Mouse (Mus musculus) limb, embryonic 13.5 days (tissue): ENCODE data around the gene Ndufs7. TPM values are rescaled to one million over a fixed set of nuclear protein-coding genes. Genes with fewer than 3 reads are reported as not detected.
A peak's percentile ranks its signal among the peaks of the same experiment; 100 is the strongest.

Experiments used
- ATAC-seq: fragments of 200-750 bp; cut with Nextera tagmentation; 2 replicates; pipeline ENCODE4 v1.8.0; 2017; ENCODE audit warnings: low read depth, moderate number of reproducible peaks, moderate TSS enrichment; ENCODE audit not compliant: low FRiP score
- H3K27ac ChIP-seq: fragments of 300-500 bp; sonication (generic); 2 replicates; pipeline ENCODE4 v1.5.1; 2015; ENCODE audit warnings: inconsistent platforms, mild to moderate bottlenecking, moderate library complexity
- H3K27me3 ChIP-seq: fragments of 300-500 bp; sonication (generic); 2 replicates; pipeline ENCODE4 v1.6.1; 2015; ENCODE audit warnings: mild to moderate bottlenecking, inconsistent platforms
- H3K36me3 ChIP-seq: fragments of 300-500 bp; sonication (generic); 2 replicates; pipeline ENCODE4 v1.6.1; 2015; ENCODE audit warnings: inconsistent platforms, mild to moderate bottlenecking, moderate library complexity
- H3K4me1 ChIP-seq: fragments of 300-500 bp; sonication (generic); 2 replicates; pipeline ENCODE4 v1.6.1; 2015; ENCODE audit warnings: inconsistent platforms
- H3K4me2 ChIP-seq: fragments of 300-500 bp; sonication (generic); replicated peaks from 2 replicates; pipeline ENCODE4 v1.6.1; 2015; ENCODE audit warnings: inconsistent platforms, mild to moderate bottlenecking, moderate library complexity
- H3K4me3 ChIP-seq: fragments of 300-500 bp; sonication (generic); 2 replicates; pipeline ENCODE4 v1.5.1; 2015; ENCODE audit warnings: moderate library complexity, mild to moderate bottlenecking, inconsistent platforms
- H3K9ac ChIP-seq: fragments of 300-500 bp; sonication (generic); 2 replicates; pipeline ENCODE4 v1.6.1; 2015; ENCODE audit warnings: mild to moderate bottlenecking, inconsistent platforms
- H3K9me3 ChIP-seq: fragments of 300-500 bp; sonication (generic); 2 replicates; pipeline ENCODE4 v1.6.1; 2016; ENCODE audit warnings: inconsistent platforms
- WGBS: fragments of 180-500 bp; shearing (Covaris S2); methylation state at CpG from one replicate; pipeline ENCODE4 v1.1.7; 2015; 5-methylcytosine and 5-hydroxymethylcytosine counted together
- polyA plus RNA-seq: library from polyadenylated mRNA; unstranded; fragments of >200 nt; fragmentation: Nextera tagmentation; extraction: Ambion mirVana; gene quantifications from 2 replicates; pipeline ENCODE4 v1.2.1, GENCODE M21; 2015

Ndufs7 gene
- polyA plus RNA-seq, 1 experiment from 2014 or later = 298 TPM

- no peak overlapping the region for H3K27ac ChIP-seq
- peaks cover 31% of the 10 kb centered on the region for H3K4me1 ChIP-seq
- H3K4me3 ChIP-seq = peak overlapping the region; percentile 55; the same call in 1 of the 2 replicates
- H3K27me3 ChIP-seq = no peaks in the 10 kb centered on the region
- WGBS = 90% methylated on average over 14 of the region's 14 CpGs
- H3K4me2 ChIP-seq = peak overlapping the region; percentile 93
- no peaks in the 10 kb centered on the region for H3K9me3 ChIP-seq
- ATAC-seq = no peak
- H3K9ac ChIP-seq = peak overlapping the region; percentile 75
- H3K36me3 ChIP-seq = peaks cover 54% of the 10 kb centered on the region
Observed at GRCm38 (mm10) chr10:80258752-80259462, 10.0 kb downstream of the Ndufs7 start.

GRCm38 (mm10) chr10:80259463-80259805, 10.5 kb downstream of the Ndufs7 start:
- no peak for ATAC-seq
- Histone ChIP-seq H3K9ac (peak overlapping the region; percentile 75), H3K4me3 (peak overlapping the region; percentile 55)

GRCm38 (mm10) chr10:80259861-80260641, 11.1 kb downstream of the Ndufs7 start:
- H3K4me1 ChIP-seq = peaks cover 31% of the 10 kb centered on the region
- peak overlapping the region; percentile 75 for H3K9ac ChIP-seq
- ATAC-seq = no peak
- H3K9me3 ChIP-seq = no peaks in the 10 kb centered on the region
- peaks cover 43% of the 10 kb centered on the region for H3K36me3 ChIP-seq
- no peaks in the 10 kb centered on the region for H3K27me3 ChIP-seq
- H3K4me2 ChIP-seq = peak overlapping the region; percentile 93
- H3K4me3 ChIP-seq = peak overlapping the region; percentile 55
- H3K27ac ChIP-seq = peak overlapping the region; percentile 97
- WGBS = 7% methylated on average over 19 of the region's 19 CpGs

More at GRCm38 (mm10) chr10:80259463-80259805, 10.5 kb downstream of the Ndufs7 start:
- H3K4me1 ChIP-seq = peaks cover 31% of the 10 kb centered on the region
- H3K27me3 ChIP-seq = no peaks in the 10 kb centered on the region
- peak overlapping the region; percentile 93 for H3K4me2 ChIP-seq
- H3K9me3 ChIP-seq = no peaks in the 10 kb centered on the region
- 84% methylated on average over 6 of the region's 6 CpGs for WGBS
- no peak overlapping the region for H3K27ac ChIP-seq
- H3K36me3 ChIP-seq = peaks cover 49% of the 10 kb centered on the region

- Histone ChIP-seq H3K4me2 (peak within 1 kb of the TSS; percentile 93), H3K4me1 (peaks cover 36% of the 10 kb centered on the region), H3K4me3 (peak within 1 kb of the TSS; percentile 55), H3K36me3 (peaks cover 34% of the 10 kb centered on the region), H3K27ac (peak within 1 kb of the TSS; percentile 97), H3K27me3 (no peaks in the 10 kb centered on the region), H3K9me3 (no peaks in the 10 kb centered on the region), H3K9ac (peak within 1 kb of the TSS; percentile 75)
- under 1% methylated on average over 47 of the region's 49 CpGs for WGBS
- ATAC-seq = peak; percentile 92
Observed at GRCm38 (mm10) chr10:80260642-80261584, 12.0 kb downstream of the Ndufs7 start, which contains the start of the genes Gamt and Dazap1. Gene Gamt, minus strand, starts transcription at chr10:80261012. Gene Dazap1, plus strand, starts transcription at chr10:80261486.

- H3K4me2 ChIP-seq = peak overlapping the region; percentile 93
- peak; percentile 41 for ATAC-seq
Observed at GRCm38 (mm10) chr10:80261585-80261968, 12.7 kb downstream of the Ndufs7 start.

GRCm38 (mm10) chr10:80262169-80262568, 13.2 kb downstream of the Ndufs7 start:
- Histone ChIP-seq H3K36me3 (peaks cover 23% of the 10 kb centered on the region), H3K9ac (peak overlapping the region; percentile 43; the same call in 1 of the 2 replicates), H3K27me3 (no peaks in the 10 kb centered on the region), H3K9me3 (no peaks in the 10 kb centered on the region), H3K4me1 (peaks cover 48% of the 10 kb centered on the region), H3K27ac (peak overlapping the region; percentile 97), H3K4me2 (peak overlapping the region; percentile 93), H3K4me3 (peak overlapping the region; percentile 55)
- WGBS = 78% methylated on average over 12 of the region's 12 CpGs
- no peak for ATAC-seq

More at GRCm38 (mm10) chr10:80261585-80261968, 12.7 kb downstream of the Ndufs7 start:
- H3K4me3 ChIP-seq = peak overlapping the region; percentile 55
- H3K9ac ChIP-seq = peak overlapping the region; percentile 58
- H3K9me3 ChIP-seq = no peaks in the 10 kb centered on the region
- H3K27me3 ChIP-seq = no peaks in the 10 kb centered on the region
- H3K27ac ChIP-seq = peak overlapping the region; percentile 97
- H3K36me3 ChIP-seq = peaks cover 27% of the 10 kb centered on the region
- H3K4me1 ChIP-seq = peaks cover 42% of the 10 kb centered on the region
- under 1% methylated on average over 14 of the region's 14 CpGs for WGBS

- H3K9ac ChIP-seq = no peak overlapping the region
- H3K4me2 ChIP-seq = no peak overlapping the region
- peaks cover 25% of the 10 kb centered on the region for H3K36me3 ChIP-seq
- H3K27ac ChIP-seq = no peak overlapping the region
- no peak overlapping the region for H3K4me3 ChIP-seq
- ATAC-seq = no peak
- H3K9me3 ChIP-seq = no peaks in the 10 kb centered on the region
- 96% methylated on average over 10 of the region's 10 CpGs for WGBS
- peaks cover 55% of the 10 kb centered on the region for H3K4me1 ChIP-seq
- H3K27me3 ChIP-seq = no peaks in the 10 kb centered on the region
Observed at GRCm38 (mm10) chr10:80262776-80263365, 13.9 kb downstream of the Ndufs7 start.

GRCm38 (mm10) chr10:80264341-80265148, 15.6 kb downstream of the Ndufs7 start:
- Histone ChIP-seq H3K27ac (peak overlapping the region; percentile 67; the same call in 1 of the 2 replicates), H3K4me3 (peak overlapping the region; percentile 94), H3K4me1 (peaks cover 63% of the 10 kb centered on the region), H3K36me3 (peaks cover 20% of the 10 kb centered on the region), H3K9me3 (no peaks in the 10 kb centered on the region), H3K9ac (peak overlapping the region; percentile 98), H3K27me3 (no peaks in the 10 kb centered on the region), H3K4me2 (peak overlapping the region; percentile 87)
- ATAC-seq = peak; percentile 46
- WGBS = 1% methylated on average over 80 of the region's 81 CpGs

GRCm38 (mm10) chr10:80265149-80265486, 16.2 kb downstream of the Ndufs7 start:
- H3K4me2 ChIP-seq = peak overlapping the region; percentile 87
- H3K4me1 ChIP-seq = peaks cover 60% of the 10 kb centered on the region
- ATAC-seq = no peak
- H3K9ac ChIP-seq = peak overlapping the region; percentile 98
- H3K4me3 ChIP-seq = peak overlapping the region; percentile 94
- no peaks in the 10 kb centered on the region for H3K9me3 ChIP-seq
- H3K36me3 ChIP-seq = peaks cover 22% of the 10 kb centered on the region
- under 1% methylated on average over 18 of the region's 18 CpGs for WGBS
- H3K27ac ChIP-seq = peak overlapping the region; percentile 67; the same call in 1 of the 2 replicates
- no peaks in the 10 kb centered on the region for H3K27me3 ChIP-seq

- H3K27ac ChIP-seq = no peak overlapping the region
- no peak overlapping the region for H3K4me2 ChIP-seq
- no peak overlapping the region for H3K4me3 ChIP-seq
- peaks cover 58% of the 10 kb centered on the region for H3K4me1 ChIP-seq
- no peaks in the 10 kb centered on the region for H3K27me3 ChIP-seq
- no peaks in the 10 kb centered on the region for H3K9me3 ChIP-seq
- ATAC-seq = no peak
- WGBS = 95% methylated on average over 2 of the region's 2 CpGs
- H3K9ac ChIP-seq = peak overlapping the region; percentile 43; the same call in 1 of the 2 replicates
- peaks cover 50% of the 10 kb centered on the region for H3K36me3 ChIP-seq
Observed at GRCm38 (mm10) chr10:80270099-80270498, 21.2 kb downstream of the Ndufs7 start.
